Mouse (Mus musculus) left cerebral cortex, adult 9 months (tissue): ENCODE measurements around the gene Mettl8.

ENCODE experiments used
- DNase-seq, 2 experiments: peaks; one replicate each; pipeline ENCODE4 v3.0.0; 2022; ENCODE audit warnings: low spot score in 2 of 2

Mettl8 gene

DNA sequence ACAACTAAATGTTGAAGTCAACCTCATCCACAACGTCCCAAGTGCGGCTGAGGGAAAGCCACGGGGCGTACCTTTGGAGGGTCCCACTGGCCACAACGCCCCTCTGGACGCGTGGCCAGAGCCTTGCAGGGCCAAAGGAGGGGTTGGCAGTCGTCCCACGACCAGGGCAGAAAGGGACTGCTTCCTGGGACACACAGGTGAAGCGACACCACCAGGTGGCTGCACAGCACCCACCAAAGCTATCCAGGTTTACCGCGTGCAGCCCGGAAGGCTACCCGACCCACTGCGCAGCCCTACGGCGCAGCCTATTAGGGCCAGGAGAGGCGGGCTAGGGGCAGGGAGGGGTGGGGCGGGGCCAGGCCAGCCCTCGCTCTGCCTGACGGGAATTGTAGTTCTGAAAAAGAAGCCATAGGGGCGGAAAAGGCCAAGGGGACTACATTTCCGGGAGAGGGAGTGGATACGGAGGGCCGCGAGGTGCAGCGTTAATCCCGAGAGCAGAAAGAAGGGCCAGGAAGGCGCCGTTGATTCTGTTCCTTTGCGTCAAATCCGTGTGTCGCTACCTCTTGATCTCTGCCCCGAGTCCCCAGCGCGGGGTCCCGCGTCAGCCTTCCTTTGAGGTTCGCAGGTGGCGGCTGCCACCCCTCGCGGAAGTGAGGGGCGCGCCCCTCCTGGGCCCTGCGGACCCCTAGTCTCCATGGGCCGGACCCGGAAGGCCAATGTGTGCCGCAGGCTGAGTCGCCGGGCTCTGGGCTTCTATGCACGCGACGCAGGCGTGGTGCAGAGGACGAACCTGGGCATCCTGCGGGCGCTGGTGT lies at the start of gene Mettl8, which contains the start of gene Dcaf17:
Gene Mettl8 (minus strand): TSS at position 284 of the 815 bp plus-strand sequence.
Gene Dcaf17 (plus strand): TSS at position 29 of the 815 bp plus-strand sequence.
- peak; percentile 73 to 89 for DNase-seq

DNA sequence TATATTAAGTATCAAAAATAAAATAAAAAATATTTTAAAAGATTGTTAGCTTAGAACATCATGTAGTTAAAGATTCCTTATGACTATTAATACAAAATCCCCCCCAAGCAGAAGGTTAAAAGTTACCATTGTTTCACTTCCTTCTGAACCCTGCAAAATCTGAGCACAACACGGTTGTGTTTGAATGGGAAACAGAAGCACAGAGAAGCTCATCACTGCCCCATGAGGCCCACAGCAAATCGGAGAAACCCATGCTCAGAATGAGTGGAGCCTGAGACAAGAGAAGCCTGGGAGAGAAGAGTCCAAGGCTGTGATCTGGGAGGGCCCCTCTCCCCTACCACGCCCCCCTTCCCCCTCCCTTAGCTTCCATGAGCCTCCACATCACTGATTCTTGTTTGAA lies 49.3 kb upstream of the Mettl8 start:
- no peak for DNase-seq

DNA sequence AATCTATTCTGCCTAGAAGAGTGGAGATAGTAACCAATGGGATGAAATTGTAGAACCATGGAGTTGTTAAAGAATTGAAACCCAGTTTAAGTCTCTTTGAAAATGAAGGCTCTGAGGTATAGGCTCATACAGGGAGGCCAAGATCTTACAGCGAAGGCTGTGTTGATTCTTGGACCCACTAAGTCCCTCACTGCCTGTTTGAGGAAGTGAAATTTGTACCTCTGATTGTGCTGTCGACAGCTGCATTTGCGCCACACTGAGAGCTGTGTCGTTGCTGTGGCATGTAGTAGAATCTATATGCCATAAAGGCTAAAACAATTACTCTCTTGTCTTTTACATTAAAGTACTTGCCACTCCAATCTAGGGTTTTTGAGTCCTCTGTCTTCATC lies 47.9 kb upstream of the Mettl8 start:
- DNase-seq = no peak

DNA sequence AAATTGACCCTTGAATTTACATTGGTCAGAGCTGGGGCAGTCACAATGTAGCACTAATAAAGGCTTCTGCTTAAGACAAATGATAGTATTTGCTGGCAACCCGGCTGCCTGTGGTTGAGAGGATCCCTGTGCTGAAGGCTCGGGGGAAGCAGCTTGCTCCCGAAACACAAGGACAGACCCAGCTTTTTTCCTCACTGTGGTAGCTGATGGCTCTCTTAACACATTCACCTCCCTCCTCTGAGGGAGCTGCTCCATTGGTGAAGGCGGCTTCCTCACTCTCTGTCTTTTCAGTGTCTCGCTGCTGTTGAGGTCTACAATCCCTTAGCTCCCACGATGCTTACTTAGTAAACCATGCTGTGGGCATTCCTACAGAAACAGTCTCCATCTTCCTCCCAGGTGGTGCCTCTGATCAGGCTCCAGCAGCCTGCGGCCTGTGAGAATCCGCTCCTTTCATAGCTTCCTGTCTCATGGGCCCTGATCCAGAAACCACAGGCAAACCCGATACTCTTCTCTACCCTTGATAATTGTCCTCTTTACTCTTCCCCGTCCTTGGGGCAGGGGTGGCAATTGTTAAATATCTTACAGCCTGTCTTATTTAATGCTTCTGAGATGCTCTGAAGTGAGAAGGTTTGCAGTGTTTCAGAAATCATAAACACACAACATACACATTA lies 47.4 kb upstream of the Mettl8 start:
- no peak for DNase-seq

DNA sequence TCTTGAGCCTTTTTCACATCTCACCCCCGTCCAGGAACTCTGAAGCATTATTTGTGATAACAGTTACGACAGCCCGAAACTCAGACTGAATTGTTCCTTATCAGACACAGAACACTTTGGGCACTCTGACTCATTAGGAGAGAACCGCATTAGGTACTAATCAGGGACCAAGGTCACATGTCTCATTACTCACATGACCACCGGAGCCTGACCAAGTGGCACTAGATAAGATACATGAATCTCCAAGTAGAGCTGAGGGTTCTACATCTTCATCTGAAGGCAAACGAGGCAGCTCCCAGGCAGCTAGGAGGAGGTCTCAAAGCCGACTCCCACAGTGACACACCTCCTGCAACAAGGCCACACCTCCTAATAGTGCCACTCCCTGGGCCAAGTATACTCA lies 40.8 kb upstream of the Mettl8 start:
- no peak for DNase-seq

DNA sequence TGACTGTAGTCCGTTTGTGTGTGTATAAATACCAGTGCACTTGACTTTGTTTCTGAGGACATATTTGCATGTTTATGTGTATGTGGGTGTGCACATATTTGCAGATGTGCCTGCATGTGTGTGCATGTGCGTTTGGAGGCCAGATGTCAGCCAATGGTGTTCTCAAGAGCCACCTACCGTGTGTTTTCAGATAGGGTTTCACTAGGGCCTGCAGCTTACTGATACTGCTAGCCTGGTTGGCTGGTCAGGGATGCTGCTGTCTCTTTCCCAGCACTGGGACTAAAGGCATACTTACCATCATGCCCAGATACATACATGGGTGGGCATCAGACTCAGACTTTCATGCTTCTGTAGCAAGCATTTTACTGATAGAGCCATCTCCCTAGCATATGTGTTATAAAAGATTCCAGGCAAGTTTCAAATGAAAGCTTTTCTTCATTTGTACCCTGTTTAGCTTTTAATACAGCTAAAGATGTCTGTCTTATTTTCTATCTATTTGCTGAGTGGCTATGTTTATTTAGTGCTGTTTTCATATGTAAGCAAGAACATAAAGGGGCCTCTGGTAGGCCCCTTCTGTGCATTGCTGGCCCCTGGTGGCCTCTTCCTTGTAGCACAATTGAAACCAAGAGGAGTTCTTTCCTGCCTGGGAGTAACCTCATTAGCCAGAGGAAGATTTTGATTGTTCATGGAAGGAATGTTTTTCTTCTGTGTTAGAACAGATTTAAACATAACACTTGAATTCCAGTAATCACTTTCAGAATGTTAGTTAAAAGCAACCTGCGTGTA lies 35.5 kb upstream of the Mettl8 start:
- DNase-seq = no peak

DNA sequence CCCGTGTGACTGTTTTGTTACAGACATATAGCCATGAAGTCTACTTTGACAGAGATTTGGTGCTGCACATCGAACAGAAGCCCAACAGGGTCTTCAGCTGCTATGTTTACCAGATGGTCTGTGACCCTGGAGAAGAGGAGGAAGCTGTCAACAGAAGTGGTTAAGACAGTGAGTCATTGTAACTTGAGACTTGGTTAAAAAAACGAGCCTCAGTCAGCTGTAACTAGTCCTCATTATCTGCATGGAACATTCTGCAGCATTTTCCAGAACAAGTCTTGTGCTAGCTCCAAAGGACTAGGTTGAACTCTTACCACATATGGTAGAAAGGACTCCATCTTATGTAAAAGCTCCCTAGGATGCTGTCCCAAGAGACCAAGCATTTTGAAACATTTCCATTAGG lies 34.4 kb upstream of the Mettl8 start:
- DNase-seq = no peak

DNA sequence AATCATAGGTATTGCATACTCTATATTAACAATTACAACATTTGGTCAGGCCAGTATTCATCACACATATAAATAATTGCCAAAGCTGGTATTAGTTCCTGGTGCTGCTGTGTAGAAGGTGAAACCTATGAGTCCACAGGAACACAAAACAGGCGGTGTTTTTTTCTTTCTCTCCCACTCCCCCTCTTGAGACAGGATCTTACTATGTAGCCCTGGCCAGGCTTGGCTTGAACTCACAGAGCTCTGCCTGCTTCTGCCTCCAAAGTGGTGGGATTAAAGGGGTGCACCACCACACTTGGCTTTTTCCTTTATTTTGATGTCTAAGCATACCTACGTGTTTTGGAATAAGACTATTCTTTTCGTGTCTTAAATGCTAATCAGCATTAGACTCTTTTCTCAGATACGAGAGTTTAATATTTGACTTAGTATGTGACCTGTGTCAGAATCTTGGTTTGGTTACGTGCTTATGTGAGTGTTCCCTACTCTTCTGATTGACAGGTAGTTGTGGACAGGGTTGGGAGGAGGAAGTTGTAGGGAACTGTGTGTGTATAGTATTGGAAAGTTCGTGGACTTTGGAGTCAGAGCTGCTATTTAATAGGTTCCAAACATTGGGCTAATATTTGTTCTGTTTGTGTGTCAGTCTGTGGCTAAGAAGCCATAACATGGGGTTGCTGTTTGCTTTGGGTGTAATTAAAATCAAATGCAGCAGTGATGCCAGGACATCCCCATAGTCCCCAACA lies 28.2 kb upstream of the Mettl8 start:
- DNase-seq = no peak

DNA sequence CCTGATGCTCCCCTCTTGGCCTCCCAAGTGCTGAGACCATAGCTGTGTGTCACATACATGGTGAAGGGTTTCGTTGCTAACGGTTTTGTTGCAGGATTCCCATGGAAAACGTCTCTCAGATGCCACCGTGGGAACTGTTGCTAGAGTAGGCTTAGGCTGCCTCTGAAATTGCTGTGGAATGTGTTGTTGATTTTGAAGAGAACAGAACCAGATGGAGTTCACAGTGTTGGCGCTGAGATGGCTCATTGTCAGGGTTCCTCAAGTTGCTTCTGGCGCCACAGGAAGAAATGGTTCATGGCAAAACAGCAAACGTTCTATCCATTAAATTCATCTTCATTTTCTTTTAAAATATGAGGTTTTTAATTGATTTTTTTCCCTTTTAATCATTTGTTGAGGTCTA lies 27.0 kb upstream of the Mettl8 start:
- no peak for DNase-seq

DNA sequence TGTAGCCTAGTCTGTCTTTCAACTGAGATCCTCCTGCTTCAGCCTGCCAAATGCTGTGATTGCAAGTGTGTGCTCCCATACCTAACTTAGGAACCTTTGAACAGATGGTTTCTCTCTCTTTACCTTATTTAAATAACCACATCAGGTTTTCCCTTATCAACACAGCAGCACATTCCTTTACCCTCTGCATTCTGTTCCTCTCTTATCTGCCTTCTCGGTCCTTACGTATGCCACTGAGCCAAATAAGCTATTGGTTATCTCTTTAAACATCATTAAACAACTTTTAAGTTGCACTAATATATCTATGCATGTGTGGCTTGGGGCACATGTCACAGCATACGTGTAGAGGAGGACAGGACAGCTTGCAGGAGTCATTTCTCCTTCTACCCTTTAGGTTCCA lies 18.4 kb upstream of the Mettl8 start:
- DNase-seq = no peak

DNA sequence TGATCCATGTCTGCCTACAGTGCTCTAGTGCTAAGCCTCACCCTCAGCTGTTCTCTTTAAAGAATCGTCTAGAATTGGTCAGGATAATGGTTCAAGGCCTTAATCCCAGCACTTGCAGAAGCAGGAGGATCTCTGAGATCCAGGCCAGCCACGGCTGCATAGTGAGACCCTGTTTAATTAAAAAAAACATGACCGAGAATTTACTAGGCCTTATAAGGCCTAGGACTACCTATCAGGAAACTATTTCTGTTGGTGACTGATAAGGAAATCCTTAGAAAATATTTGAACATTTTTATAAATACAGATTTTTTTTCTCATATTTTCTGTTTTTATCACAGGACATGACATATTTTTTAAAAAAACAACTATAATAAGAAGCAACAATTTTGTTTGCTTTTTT lies 17.9 kb upstream of the Mettl8 start:
- DNase-seq = no peak

DNA sequence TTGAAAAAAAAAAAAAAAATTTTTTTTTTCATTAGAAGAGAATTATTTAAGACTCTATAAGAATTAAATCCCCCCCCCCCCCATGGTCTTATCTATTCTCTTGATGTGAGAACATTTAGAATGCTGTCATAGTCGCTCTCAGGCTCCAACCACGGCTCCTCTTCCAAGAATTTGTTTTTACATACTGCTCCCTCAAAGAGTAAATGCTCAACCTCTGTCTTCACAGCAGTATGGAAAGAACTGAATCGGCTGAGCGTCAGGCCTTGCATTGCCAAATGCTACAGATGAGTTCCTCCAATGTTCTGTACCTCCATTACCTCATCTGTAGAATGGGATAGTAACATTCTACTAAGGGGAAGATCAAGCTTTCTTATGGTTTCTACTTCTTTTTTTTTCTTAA lies 16.2 kb upstream of the Mettl8 start:
- DNase-seq = no peak

DNA sequence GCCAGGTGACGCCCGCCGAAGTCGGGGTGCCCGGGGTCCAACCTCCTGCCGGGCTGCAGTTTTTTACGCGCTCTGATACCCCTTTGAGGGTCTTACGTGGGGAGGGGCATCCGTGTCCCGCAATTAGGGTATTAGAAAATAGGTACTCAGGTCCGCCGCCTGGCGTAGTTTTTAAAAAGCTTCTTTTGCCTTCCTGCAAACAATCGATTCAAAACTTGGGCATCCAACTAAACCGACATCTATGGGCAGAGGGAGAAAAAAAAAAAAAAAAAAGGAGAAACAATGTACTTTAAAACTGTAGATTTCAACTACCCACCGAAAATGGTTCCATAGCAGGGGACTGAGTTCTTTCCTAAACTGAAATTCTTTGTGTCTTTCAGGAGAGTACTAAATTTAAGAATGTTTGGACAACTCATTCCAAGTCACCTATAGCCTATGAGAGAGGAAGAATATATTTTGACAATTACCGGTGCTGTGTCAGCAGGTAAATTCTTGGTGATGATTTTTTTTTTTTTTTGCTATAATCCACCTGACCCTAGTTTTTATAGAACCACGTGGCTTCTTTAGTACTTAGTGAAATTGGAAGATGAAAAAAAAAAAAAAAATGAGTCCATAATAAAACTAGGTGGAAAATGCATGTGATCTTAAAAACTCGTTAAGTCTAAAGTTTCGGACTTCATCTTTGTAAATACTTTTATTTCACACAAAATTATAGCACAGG lies 892 bp upstream of the Mettl8 start:
- no peak for DNase-seq

DNA sequence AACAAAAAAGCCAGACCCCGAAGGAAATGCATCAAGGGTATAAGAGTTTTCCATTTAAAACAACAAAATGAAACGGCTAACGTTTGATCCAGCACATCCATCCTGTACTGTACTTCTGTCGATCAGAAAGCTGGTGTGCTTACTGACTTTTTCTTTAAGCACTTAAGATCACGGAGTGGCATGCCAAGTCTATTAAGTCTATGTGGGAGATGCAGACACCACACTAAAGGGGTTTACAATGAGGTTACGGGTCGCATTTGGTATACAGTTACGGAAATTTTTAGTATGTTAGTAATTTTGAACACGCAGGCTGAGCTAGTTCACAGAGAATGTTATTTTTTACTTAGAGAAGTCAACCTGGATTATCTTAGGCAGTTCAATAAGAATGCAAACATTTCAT lies 667 bp downstream of the Mettl8 start:
- DNase-seq = no peak

DNA sequence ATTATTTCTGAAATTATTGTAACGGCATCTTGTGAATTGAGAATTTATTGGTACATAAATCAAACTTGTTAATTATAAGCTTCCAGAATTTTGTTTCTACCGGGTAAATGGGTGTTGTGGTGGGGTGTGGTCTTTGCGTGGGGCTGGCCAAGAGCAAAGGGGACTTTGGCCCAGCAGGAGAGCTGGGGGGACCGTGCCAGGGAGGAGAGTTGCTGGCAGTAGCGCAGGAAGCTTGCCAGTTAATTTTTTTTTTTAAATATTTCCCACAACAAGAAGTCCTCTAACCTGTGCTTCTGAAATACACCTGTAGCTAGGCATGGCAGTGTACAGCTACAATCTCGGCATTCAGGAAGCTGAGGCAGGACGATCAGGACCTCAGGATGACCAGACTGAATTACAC lies 4.9 kb downstream of the Mettl8 start:
- DNase-seq = no peak

DNA sequence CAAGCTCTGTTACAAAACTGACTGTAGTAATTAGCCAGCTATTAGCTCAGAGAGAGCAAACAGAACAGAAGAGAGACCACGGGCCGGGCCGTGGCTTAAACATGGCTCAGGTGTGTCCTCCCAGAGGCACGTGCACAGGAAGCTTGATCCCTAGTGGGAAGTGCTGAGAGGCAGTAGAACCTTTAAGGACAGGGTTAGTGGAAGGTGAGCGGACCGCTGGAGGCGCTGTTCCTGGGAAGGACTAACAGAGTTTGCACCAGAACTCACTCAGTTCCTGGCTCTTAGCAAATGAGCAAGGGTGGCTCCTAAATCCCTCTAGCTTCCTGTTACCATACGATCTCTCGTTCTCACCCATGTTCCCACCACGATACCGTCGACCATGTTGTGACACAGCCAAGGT lies 6.5 kb downstream of the Mettl8 start:
- DNase-seq = no peak

DNA sequence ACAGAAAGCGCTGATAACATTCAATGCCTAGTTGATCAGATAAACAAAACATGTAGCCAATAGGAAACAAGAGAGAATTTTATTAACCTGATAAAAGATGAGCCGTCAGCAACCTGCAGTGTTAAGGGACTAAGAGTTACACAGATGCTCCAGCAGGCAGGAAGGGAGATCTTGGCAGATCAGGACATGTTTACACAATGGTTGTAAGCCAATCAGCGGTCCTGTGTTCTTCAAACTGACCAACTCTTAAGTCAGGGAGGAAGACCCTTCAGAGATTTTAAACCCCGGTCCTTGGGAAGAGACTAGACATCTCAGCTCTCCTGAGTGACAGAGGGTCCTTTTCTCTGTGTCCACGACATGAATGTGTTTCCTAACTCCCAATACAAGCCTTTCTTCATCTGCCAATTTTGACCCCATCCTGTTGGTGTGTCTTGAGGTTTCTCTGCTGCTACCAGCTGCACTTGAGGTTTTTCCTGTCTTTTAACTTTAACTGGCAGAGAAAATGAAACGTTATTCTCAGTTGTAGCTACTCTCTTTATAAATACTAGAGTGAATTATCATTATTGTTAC lies 8.5 kb downstream of the Mettl8 start:
- no peak for DNase-seq

DNA sequence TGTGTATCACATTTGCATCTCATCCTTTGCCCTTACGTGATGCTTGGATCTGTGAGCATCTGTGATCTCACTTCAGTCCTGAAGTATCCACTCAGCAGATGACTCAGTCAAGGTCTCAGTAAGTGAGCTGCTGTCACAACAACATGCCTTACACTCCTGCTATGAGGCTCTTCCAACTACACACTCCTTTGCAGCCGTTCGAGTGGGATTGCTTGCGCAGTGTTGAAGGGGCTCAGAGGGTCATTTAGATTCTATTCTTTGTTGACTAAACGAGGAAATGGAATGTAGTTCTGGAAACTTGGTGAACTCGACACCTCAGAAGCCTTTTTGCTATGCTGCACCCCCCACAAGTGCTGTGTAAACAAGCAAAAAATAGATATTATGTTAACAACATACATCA lies 9.2 kb downstream of the Mettl8 start:
- no peak for DNase-seq

DNA sequence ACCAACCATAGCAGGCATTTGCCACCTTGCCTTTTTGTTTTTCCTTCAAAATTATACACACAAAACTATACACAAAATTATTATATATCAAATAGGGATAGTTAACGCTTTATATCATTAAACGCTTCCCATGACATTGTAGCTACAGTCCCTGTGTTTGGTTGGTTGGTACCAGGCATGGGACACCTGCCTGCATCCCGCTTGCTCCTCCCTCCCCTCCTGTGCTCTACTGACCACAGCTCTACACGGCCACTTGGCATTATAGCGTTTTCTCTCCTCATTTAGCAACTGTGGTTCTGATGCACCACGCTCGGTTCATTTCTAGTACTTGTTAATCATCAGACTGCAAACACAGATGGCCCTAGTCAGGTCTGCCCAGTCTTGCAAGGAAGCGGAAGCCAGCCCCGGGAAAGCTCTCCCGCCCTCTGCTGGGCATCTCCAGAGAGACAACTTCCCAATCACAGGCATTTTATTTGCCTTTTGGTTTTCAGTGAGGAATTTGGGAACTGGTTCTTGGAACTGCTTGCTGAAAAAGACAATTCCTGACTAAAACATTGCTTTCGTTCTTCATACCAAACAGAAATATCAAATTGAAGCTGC lies 15.8 kb downstream of the Mettl8 start:
- peak; percentile 48 to 92 for DNase-seq

DNA sequence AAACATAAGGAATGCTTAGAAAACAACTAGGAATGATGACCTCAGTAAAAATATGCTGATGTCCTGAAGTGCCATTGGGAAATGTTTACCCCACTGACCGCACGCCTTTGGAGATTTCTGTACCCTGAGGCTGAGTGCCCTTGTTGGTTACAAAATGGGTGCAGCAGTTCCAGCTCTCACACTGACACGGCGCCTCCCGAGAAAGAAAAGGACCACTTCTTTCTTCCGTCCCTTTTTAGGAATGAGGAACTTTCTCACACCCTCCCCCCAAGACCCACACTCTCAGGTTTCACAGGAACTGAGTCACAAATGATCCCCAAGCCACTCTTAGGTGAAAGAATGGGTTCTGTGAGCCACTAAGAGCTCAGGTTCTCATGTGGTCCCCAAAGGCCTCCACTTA lies 17.9 kb downstream of the Mettl8 start:
- DNase-seq = no peak

DNA sequence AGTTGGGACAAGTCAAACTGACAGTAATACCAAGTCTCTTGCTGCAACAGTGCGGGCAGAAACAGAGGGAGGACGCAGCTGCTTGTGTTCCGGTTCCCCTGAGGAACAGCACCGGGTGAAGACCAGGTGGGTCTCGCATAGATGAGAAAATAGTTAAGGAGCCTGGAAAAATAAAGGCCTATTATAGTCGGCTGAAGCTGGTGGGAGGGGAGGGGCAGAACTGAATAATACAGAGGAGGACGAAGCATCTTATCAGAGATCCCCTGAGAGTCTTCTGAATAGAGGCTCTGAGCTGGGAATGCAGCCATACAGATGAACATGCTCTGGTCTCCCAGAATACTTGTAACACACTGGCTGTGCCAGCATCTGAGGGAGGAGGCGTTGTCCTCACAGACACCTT lies 21.4 kb downstream of the Mettl8 start:
- no peak for DNase-seq
